Mouse (Mus musculus) mouse trophoblast stem cell (cell line): ENCODE data around the gene Slc13a1.

ENCODE experiments used
- in situ Hi-C, 2 experiments: fragments of 300-500 bp; cut with MseI, MboI; formaldehyde crosslinking; loops; 2 replicates in 1 of 2; 3 replicates in 1 of 2; pipeline ENCODE4 v1.15.1; 2025

The Slc13a1 gene

GRCm38 (mm10) chr6:24097400-24097799 lies 70.5 kb downstream of the Slc13a1 start:
- in situ Hi-C loops: no loop called here

GRCm38 (mm10) chr6:24076089-24076488 lies 91.8 kb downstream of the Slc13a1 start:
- in situ Hi-C loops: no loop called here

DNA sequence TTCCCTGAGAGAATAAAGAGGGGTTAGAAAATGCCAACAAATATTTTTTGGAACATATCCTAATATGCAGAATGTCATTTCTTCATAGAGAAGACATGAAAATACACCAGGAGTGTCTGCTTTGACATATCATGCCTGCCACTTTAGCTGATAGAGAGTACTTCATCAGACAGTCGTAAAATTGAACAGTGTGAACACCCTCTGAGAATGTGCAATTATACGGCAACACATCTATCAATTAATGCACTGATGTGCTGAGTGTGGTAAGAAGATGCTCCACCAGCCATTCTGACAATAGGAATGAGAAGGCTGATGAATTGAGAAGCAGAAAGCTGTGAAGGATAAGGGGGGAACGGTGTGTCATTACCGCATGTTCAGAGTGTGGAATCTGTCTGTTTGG lies 95.1 kb downstream of the Slc13a1 start:
- in situ Hi-C loops: no loop called here

GRCm38 (mm10) chr6:24059754-24060153 lies 108.1 kb downstream of the Slc13a1 start:
- in situ Hi-C loops: no loop called here

DNA sequence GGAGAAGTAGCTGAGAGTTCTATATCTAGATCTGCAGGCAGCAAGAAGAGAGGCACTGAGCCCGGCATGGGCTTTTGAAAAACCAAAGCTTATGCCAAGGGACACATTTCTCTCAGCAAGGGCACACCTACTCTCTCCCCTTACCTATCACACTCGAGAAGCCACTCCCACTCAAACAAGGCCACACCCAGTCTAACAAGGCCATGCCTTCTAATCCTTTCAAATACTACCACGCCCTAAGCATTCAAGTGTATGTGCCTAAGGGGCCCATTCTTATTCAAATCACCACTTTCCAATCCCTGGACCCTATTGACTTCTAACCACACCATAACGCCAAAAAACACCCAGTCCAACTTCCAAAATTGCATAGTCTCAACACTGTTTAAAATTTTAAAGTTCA lies 112.8 kb downstream of the Slc13a1 start:
- in situ Hi-C loops: no loop called here

- in situ Hi-C loops: no loop called here
Observed at GRCm38 (mm10) chr6:24054086-24054710, 113.7 kb downstream of the Slc13a1 start.

GRCm38 (mm10) chr6:24047014-24047770 lies 120.7 kb downstream of the Slc13a1 start:
- in situ Hi-C loops: loop anchor here in 1 of 2 experiments (25.0 kb wide), 1 partner anchor 315 kb away; no protein-coding TSS in a partner anchor

- in situ Hi-C loops: loop anchor here in 1 of 2 experiments (25.0 kb wide), 1 partner anchor 319 kb away; no protein-coding TSS in a partner anchor
Observed at GRCm38 (mm10) chr6:24043496-24043895, 124.4 kb downstream of the Slc13a1 start.
